Comparison of ENCODE assay signal across 8 mouse cellular contexts in the genomic region with DNA sequence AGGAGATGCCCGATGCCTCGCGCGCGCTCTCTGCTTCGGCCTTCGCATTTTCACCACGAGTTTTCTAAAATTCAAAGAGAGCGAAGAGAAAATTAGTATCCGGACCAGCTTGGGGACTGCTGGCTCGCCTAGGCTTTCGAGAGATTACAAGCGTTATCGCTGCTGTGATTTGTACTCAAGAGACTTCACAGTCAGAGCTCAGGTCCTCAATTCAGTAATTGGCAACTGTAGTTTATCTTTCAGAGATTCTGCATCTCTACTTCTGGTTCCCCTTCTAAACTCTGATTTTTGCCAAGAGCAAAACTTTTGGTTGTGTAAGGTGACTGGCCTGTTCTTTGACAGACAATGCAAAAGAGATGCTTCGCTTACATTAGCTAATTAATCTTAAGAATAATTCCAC. TPM values are rescaled to one million over a fixed set of nuclear protein-coding genes. Genes with fewer than 3 reads are reported as not detected.
DNase-seq lines count a peak whose midpoint lies in the region; ATAC-seq and TF ChIP-seq lines count a peak whose summit lies in the region.

No protein-coding gene starts in this region.

- peaks cover 0 to 9% of the 10 kb centered on the region in 2 experiments; a peak in 2 of 4 replicates for H3K4me1 ChIP-seq in CH12.LX (ENCODE audit: control insufficient read depth in 1 of 2, insufficient read depth in 2 of 2)
- H3K4me1 ChIP-seq in forebrain, embryonic 16.5 days (replicated peaks; ENCODE audit: control insufficient read depth, insufficient read depth, low read length): peaks cover 7% of the 10 kb centered on the region
- H3K4me1 ChIP-seq in liver, postnatal 0 days (ENCODE audit: insufficient read depth): peaks cover 6% of the 10 kb centered on the region; the same call in 1 of the 2 replicates

- peaks cover 0 to 5% of the 10 kb centered on the region in 2 experiments for H3K36me3 ChIP-seq in CH12.LX (replicated peaks in 1 of 2; ENCODE audit: control insufficient read depth in 1 of 2, insufficient read depth in 1 of 2, low read length in 1 of 2)
- no peaks in the 10 kb centered on the region for H3K36me3 ChIP-seq in forebrain, embryonic 16.5 days (ENCODE audit: control insufficient read depth, insufficient read depth)
- H3K36me3 ChIP-seq in liver, postnatal 0 days (replicated peaks; ENCODE audit: insufficient read depth, low read length): no peaks in the 10 kb centered on the region

- DNase-seq in gastrocnemius, adult 2 months: no peak
- DNase-seq in gastrocnemius, adult 8-10 months (ENCODE audit: low spot score in 2 of 2): no peak
- DNase-seq in CH12.LX (ENCODE audit: extremely low read depth): no peak
- DNase-seq in liver, postnatal 0 days: no peak
- DNase-seq in adrenal gland, adult 8-10 months: no peak
- no peak for DNase-seq in left cerebral cortex, adult 9 months (ENCODE audit: low spot score in 2 of 2)
- DNase-seq in kidney, adult 11 months: no peak

- H3K27ac ChIP-seq in gastrocnemius, adult 2 months: peak overlapping the region; percentile 91
- peak overlapping the region; percentile 82; the same call in 1 of the 2 replicates for H3K27ac ChIP-seq in CH12.LX (ENCODE audit: insufficient read depth, low read depth)
- H3K27ac ChIP-seq in forebrain, embryonic 16.5 days (ENCODE audit: low read length): peak overlapping the region; percentile 96
- H3K27ac ChIP-seq in liver, postnatal 0 days (ENCODE audit: low read depth): peak overlapping the region; percentile 92

- H3K9me3 ChIP-seq in CH12.LX (replicated peaks; ENCODE audit: low read length): no peaks in the 10 kb centered on the region
- no peaks in the 10 kb centered on the region for H3K9me3 ChIP-seq in forebrain, embryonic 16.5 days (ENCODE audit: control insufficient read depth, low read length)
- H3K9me3 ChIP-seq in liver, postnatal 0 days (ENCODE audit: low read length): no peaks in the 10 kb centered on the region

- no peak for TF ChIP-seq POLR2A in CH12.LX (IDR thresholded peaks at IDR 0.05; ENCODE audit: low read depth, low read length)

- in situ Hi-C loops in CH12.LX (cut with MboI; ENCODE audit: low pct_ligation_motif_present, low pct_unique_long_range_greater_than_20kb, low sequenced_read_pairs): no loop called here

- dilution Hi-C loops in CH12.LX (cut with MboI; ENCODE audit: extremely low pct_ligation_motif_present, extremely low pct_unique_long_range_greater_than_20kb, low sequenced_read_pairs): no loop called here

- no peak for TF ChIP-seq EP300 in CH12.LX (IDR thresholded peaks at IDR 0.05; ENCODE audit: low read length)
- no peak for TF ChIP-seq EP300 in liver, postnatal 0 days (IDR thresholded peaks at IDR 0.05; ENCODE audit: low read depth)

- peak overlapping the region; percentile 46 for H3K9ac ChIP-seq in CH12.LX (ENCODE audit: insufficient read depth, low read depth)
- H3K9ac ChIP-seq in forebrain, embryonic 16.5 days (replicated peaks; ENCODE audit: low read depth, low read length): peak overlapping the region; percentile 94
- peak overlapping the region; percentile 79 for H3K9ac ChIP-seq in liver, postnatal 0 days (replicated peaks)

- no peaks in the 10 kb centered on the region for H3K79me2 ChIP-seq in CH12.LX (replicated peaks; ENCODE audit: control insufficient read depth, extremely low read depth, insufficient read depth, poor library complexity, severe bottlenecking)

- ATAC-seq in forebrain, embryonic 16.5 days: no peak; the same call in 1 of the 2 replicates
- no peak for ATAC-seq in liver, postnatal 0 days

- H3K4me2 ChIP-seq in CH12.LX (ENCODE audit: insufficient read depth, low read depth, poor library complexity, severe bottlenecking): peak overlapping the region; percentile 98
- peak overlapping the region; percentile 64 for H3K4me2 ChIP-seq in forebrain, embryonic 16.5 days (ENCODE audit: low read length)
- H3K4me2 ChIP-seq in liver, postnatal 0 days (ENCODE audit: low read depth, low read length): peak overlapping the region; percentile 99

- peak overlapping the region; percentile 82 for H3K4me3 ChIP-seq in gastrocnemius, adult 2 months
- H3K4me3 ChIP-seq in CH12.LX (replicated peaks in 1 of 3; ENCODE audit: low read depth in 2 of 3, low read length in 2 of 3, poor library complexity in 1 of 3): peak overlapping the region; percentile 70 to 91 (median 83)
- H3K4me3 ChIP-seq in forebrain, embryonic 16.5 days (replicated peaks; ENCODE audit: low read length): peak overlapping the region; percentile 84
- peak overlapping the region; percentile 79 for H3K4me3 ChIP-seq in liver, postnatal 0 days (ENCODE audit: low read depth, low read length)

- 3% methylated on average over 15 of the region's 15 CpGs for WGBS in forebrain, embryonic 16.5 days
- 5% methylated on average over 15 of the region's 15 CpGs for WGBS in liver, postnatal 0 days (ENCODE audit: insufficient replicate concordance)

- intact Hi-C loops in gastrocnemius, adult 2 months (cut with DNase I): loop anchor here (5.0 kb wide), 1 partner anchor 179 kb away; the partner anchor contains the start of gene Dhfr

- no peaks in the 10 kb centered on the region for H3K27me3 ChIP-seq in CH12.LX (replicated peaks)
- H3K27me3 ChIP-seq in forebrain, embryonic 16.5 days (replicated peaks; ENCODE audit: control insufficient read depth, insufficient read depth, low read length): no peaks in the 10 kb centered on the region
- 0 out of 2 replicates have a peak, but pooled peaks cover 2% of the 10 kb centered on the region for H3K27me3 ChIP-seq in liver, postnatal 0 days (ENCODE audit: insufficient read depth, low read length)

- TF ChIP-seq CTCF in gastrocnemius, adult 2 months (IDR thresholded peaks at IDR 0.05): no peak
- TF ChIP-seq CTCF in CH12.LX (conservative IDR thresholded peaks at IDR 0.05 in 1 of 2, IDR thresholded peaks at IDR 0.05 in 1 of 2; ENCODE audit: low read depth in 2 of 2, low read length in 2 of 2): no peak
- TF ChIP-seq CTCF in liver, postnatal 0 days (IDR thresholded peaks at IDR 0.05; ENCODE audit: low read depth): no peak

- no peak for TF ChIP-seq RAD21 in CH12.LX (IDR thresholded peaks at IDR 0.05; ENCODE audit: low read depth, low read length)

TF ChIP-seq in CH12.LX, 34 proteins besides CTCF, POLR2A, EP300 and RAD21:
- TF ChIP-seq MEF2A (IDR thresholded peaks at IDR 0.05; ENCODE audit: borderline replicate concordance, low read depth, low read length) (no peak), PAX5 (IDR thresholded peaks at IDR 0.05; ENCODE audit: low read length) (no peak), MXI1 (IDR thresholded peaks at IDR 0.05; ENCODE audit: low read depth, low read length) (no peak), KAT2A (IDR thresholded peaks at IDR 0.05; ENCODE audit: insufficient replicate concordance, low read length) (no peak), ZNF384 (IDR thresholded peaks at IDR 0.05; ENCODE audit: low read depth, low read length) (no peak), TBP (conservative IDR thresholded peaks at IDR 0.05; ENCODE audit: low read depth, low read length) (no peak), UBTF (IDR thresholded peaks at IDR 0.05; ENCODE audit: low read depth, low read length) (no peak), BHLHE40 (IDR thresholded peaks at IDR 0.05; ENCODE audit: low read depth, low read length) (no peak)

RNA-seq across cellular contexts. Expression of gene Zfyve16, which starts 0.6 kb away (rescaled TPM):
- 1 to 10 TPM; 6.5 to 8.4 TPM for total RNA-seq in gastrocnemius, adult 2 months (2021)
- total RNA-seq in gastrocnemius, adult 8-10 months (2022): 1 to 10 TPM; 6.9 to 7.9 (median 7.1) TPM
- 6.8 and 8.0 TPM in 2 replicates for total RNA-seq in CH12.LX (2012; rRNA removed)
- 8.5 and 9.0 TPM in 2 replicates for total RNA-seq in CH12.LX (2014; rRNA removed)
- polyA plus RNA-seq in CH12.LX (2012; ENCODE audit: insufficient read length, low read depth): 4.3 and 5.1 TPM in 2 replicates
- polyA plus RNA-seq in forebrain, embryonic 16.5 days (2015; fragmentation: Nextera tagmentation; extraction: Ambion mirVana): 11.1 and 11.3 TPM in 2 replicates
- 1.1 and 1.3 TPM in 2 replicates for polyA plus RNA-seq in liver, postnatal 0 days (2015; fragmentation: Nextera tagmentation; extraction: Ambion mirVana)
- 10 to 100 TPM; 23.9 to 39.6 (median 30.0) TPM for total RNA-seq in adrenal gland, adult 8-10 months (2022)

RNA-seq across cellular contexts. Expression of gene Spz1, which starts 44.7 kb away (rescaled TPM):
- total RNA-seq in gastrocnemius, adult 2 months (2021): not detected
- not detected for total RNA-seq in gastrocnemius, adult 8-10 months (2022)
- total RNA-seq in CH12.LX (2012; rRNA removed): not detected in 2 replicates
- total RNA-seq in CH12.LX (2014; rRNA removed): not detected in 2 replicates
- polyA plus RNA-seq in CH12.LX (2012; ENCODE audit: insufficient read length, low read depth): not detected in 2 replicates
- not detected in 2 replicates for polyA plus RNA-seq in forebrain, embryonic 16.5 days (2015; fragmentation: Nextera tagmentation; extraction: Ambion mirVana)
- not detected in 2 replicates for polyA plus RNA-seq in liver, postnatal 0 days (2015; fragmentation: Nextera tagmentation; extraction: Ambion mirVana)
- total RNA-seq in adrenal gland, adult 8-10 months (2022): not detected

RNA-seq across cellular contexts. Expression of gene Fam151b, which starts 47.4 kb away (rescaled TPM):
- 1 to 10 TPM; 2.2 to 2.6 TPM for total RNA-seq in gastrocnemius, adult 2 months (2021)
- total RNA-seq in gastrocnemius, adult 8-10 months (2022): 1 to 10 TPM; 1.7 to 3.2 (median 2.5) TPM
- total RNA-seq in CH12.LX (2012; rRNA removed): 3.1 and 3.7 TPM in 2 replicates
- 5.2 and 6.0 TPM in 2 replicates for total RNA-seq in CH12.LX (2014; rRNA removed)
- 2.2 and 2.5 TPM in 2 replicates for polyA plus RNA-seq in CH12.LX (2012; ENCODE audit: insufficient read length, low read depth)
- 0.18 and 0.27 TPM in 2 replicates for polyA plus RNA-seq in forebrain, embryonic 16.5 days (2015; fragmentation: Nextera tagmentation; extraction: Ambion mirVana)
- polyA plus RNA-seq in liver, postnatal 0 days (2015; fragmentation: Nextera tagmentation; extraction: Ambion mirVana): 0.12 TPM in 1 of 2 replicates, not detected in the other
- total RNA-seq in adrenal gland, adult 8-10 months (2022): 1 to 10 TPM; 4.2 to 9.2 (median 7.1) TPM
